Mouse (Mus musculus): ENCODE results near the gene Mettl13.

GRCm38 (mm10) chr1:162530666-162531065 is 17.7 kb downstream of the Mettl13 start:
- TF ChIP-seq MAX (IDR thresholded peaks at IDR 0.05): no peak
- TF ChIP-seq USF1 (IDR thresholded peaks at IDR 0.05; ENCODE audit: low read depth): no peak
- no peak for TF ChIP-seq CTCF (IDR thresholded peaks at IDR 0.05; ENCODE audit: control insufficient read depth, insufficient read depth, insufficient read length)
